Mouse (Mus musculus): ENCODE results near the gene Mob3b.

Mob3b gene

DNA sequence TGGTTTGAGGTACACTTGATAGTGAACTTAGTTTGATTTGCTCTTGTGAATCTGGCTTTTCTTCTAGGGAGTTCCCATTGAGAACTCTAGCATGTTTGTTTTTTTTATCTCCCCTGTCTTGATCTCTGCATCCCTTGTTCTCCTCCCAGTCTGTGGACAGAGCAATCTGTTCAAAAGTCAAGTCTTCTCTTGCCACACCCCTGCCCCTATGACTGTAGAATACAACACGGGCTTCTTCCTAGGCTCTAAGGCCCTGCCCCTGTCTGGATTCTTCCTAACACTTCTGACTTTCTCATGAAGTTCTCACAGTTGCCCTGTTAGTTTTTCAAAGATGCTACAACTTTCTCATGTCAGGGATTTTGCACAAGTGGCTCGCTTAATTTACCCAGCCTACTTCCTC lies 102.9 kb downstream of the Mob3b start:
- no peak for DNase-seq

DNA sequence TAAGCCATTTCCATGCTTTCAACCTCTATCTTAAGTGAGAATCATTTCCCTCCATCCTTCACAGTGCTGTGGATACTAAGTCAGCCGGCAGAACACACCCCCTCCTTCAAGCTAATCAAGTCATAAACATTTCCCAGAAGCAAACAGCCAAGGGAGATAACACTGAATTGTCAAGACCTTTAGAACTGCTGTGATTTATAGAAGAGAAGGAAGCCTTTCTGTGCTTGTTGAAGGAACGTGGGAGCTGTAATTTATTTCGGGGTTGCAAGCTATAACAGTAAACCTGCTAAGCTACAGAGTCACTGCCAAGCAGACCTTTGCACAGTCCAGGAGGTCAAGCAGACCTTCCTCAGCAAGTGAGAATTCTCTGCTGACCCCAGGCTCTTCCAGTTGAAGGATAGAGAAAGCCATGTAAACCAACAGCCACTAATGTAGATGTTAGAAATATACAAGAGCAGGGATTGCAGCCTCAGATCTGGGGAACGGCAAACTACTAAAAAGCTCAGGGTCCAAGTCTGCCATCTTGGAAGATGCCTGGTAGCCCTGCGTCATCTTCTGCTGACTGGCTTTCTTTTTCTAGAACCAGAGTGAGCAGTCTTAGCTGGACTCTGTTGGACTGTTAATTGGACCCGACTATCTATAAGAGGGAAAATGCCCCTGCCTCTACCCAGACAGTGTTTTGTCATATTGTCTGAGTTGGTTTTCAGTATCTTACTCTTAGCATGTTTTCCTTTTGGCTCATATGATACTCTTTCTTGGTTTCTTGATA lies 104.9 kb downstream of the Mob3b start:
- DNase-seq = no peak

DNA sequence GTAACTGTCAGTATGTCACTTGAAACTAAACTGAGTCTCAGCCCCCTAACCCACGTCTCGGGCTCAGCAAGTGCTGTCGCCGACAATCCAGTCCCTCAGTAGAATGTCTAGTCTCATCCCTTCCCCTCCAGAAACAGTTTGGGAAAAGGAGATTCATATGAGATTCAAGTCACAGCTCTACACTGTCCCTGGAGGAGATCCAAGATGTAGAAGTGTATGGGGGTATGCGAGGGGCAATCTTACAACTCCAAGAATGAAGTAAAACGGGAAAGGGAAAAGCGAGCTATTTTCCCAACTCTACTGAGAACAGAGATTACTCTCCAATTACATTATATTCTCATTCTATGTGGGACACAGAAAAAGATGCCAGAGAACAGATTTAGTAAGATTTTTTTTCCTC lies 106.1 kb downstream of the Mob3b start:
- DNase-seq = no peak

DNA sequence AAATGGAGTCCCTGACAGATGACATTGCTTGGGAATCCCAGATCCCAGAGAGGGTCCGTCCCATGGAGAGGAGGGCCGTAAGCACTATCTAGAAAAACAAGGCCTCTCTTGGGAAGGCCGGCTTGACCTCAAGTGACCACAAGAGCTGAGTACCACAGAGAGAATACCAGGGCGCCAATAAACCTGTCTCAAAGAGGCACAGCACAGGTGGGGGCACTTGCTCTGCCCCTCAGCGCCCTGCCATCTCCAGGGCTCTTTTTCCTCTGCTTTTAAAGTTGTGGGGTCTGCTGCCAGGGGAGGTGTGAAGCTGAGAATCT lies 107.6 kb downstream of the Mob3b start:
- DNase-seq = no peak

DNA sequence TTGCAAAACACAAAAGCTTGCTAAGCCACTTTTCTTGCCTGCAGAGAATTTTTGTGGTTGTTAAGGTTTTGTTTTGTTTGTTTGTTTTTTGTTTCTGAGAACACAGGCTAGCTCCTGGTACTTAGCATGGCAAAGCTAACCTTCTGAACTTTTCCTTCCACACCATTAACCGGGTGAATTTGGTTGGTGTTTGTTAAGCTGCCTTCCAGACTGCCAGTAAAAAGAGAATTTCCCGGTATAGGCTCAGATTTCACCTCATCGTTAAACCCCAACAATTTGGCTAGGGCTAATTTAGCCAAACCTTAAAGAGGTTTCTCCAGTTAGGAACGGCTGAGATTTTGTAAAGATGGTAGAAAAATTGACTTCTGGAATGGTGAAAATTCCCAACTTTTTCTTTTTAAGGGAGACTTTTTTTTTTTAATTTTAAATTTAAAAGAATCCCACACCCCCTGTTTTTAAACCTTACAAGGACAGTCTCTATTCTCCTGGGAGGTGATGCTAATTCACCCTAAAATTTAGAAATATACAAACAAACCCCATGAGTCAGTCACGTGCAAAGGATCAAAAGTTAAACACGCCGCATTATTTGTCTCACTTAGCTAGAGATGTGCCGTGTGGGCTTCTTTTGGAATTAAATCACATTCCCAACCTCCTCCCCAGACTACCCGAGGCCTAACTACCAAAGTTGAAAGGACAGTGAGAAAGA lies 108.1 kb downstream of the Mob3b start:
- no peak for DNase-seq

DNA sequence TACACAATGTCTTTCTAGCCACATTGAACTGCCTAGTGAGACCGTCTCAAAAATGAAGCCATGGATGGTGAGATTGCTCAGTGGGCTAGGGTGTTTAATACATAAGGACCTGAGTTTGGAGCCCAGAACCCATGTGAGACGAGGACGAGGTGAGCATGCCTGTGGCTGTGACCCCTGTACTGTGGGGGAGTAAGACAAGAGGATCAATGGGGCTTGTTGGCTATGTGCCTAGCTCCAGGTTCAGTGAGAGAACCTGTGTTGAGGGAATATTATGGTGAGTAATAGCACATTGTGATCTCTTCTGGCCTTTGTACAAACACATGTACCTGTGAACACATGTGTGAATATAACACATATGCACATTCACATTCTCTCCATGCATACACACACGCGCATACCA lies 116.4 kb downstream of the Mob3b start:
- DNase-seq = no peak

DNA sequence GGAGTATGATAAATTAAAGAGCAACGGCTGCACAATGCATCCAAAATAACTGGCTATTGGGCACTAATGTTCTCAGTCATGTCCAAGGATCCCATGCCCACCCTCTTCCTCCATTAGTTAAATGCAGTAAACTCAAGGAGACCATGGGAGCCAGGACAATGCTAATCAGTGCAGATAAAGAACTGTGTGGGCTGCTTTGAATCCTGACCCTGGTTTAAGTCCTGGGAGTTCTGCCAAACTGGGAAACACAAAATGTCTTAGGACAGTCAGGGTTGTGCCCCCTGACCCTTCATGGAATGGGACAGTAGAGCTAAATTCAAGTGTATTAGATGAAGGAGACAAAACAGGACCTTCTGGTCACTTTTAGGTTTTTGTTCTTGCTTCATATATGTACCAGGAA lies 117.0 kb downstream of the Mob3b start:
- no peak for DNase-seq

DNA sequence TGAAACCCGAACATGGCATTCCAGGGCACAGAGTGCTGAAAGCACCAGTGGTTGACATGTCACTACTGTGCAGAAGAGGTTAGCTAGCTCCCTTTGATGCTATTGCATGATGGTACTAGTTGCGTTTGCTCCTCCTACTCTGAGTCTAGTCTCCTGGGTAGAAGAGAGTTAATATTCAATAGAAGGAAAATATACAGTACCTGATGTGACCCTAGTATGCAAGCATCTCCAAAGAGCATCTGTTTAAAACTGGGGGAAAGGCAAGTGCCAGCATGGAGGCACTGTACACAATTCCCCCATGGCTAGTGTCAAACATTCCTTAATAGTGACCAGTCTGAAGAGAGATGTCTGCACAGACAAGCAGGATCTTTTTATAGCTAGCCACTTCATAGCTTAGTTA lies 119.5 kb downstream of the Mob3b start:
- no peak for DNase-seq

DNA sequence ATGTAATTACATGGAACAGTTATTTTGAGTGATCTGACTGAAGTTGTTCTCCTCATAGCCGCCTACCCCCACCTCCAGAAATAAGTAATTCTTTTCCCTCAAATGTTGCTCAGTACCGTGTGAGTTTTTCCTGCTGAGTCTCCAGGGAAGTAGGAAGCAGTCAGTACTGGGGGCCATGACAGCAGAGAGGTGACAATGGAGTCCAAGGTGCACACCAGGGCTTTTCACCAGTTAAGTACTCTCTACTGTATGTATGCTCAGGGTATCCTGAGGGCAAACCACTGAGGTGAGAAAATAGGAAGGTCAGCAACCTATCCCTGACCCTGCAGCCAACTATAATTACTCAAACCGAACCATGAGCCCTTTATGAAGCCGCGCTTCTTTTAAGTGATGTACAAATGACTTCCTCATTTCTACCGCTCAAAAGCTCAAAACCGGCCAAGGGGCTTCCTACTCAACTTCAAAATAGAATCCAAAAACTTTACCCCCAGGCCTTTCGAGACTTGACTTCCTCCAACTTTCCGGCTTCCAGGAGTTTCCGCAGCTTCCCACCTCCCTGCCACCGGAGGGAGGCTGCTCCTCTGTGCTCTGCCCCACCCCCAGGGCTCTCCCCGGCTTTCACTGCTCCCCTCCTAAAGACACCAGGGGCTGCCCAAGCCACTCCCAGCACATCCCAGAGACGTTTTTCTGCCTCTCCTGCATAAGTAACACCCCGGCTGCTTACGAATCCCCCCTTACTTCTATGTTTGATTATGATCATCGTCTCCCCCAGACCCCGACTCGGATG lies 122.6 kb downstream of the Mob3b start:
- no peak for DNase-seq

DNA sequence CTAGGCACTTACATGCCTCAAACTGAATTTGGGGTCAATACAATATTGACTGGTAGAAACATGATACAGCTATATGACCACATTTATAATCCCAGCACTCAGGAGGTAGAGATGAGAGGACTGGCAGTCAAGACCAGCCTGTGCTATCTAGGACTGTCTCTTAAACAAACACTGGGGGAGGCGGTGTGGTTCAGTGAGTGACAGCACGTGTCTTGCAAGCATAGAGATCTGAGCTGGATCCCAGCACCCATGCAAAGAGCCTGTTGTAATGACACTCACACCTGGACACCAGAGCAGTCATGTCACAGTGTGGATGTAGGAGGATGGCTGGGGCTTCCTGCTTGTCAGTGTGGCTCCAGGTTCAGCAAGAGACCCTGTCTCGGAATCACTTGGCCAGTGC lies 124.5 kb downstream of the Mob3b start:
- no peak for DNase-seq

DNA sequence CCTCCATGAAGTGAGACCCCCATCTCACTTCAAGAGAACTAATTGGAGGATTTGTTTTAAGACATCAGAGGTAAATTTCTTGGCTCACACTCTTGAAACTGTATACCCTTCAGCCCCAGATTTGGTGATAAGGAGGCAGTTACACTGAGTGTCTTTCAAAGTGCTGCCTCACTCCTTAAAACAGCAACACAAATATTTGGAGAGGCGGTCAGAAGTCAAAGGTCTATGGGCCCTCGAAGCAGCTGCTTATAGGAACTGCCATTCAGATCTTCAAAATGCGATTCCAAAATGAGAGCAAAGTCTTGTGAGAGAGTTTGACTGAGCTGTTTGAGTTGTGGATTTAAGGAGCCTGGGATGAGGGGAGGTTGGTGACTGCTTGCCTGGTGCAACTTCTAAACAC lies 125.7 kb downstream of the Mob3b start:
- no peak for DNase-seq

DNA sequence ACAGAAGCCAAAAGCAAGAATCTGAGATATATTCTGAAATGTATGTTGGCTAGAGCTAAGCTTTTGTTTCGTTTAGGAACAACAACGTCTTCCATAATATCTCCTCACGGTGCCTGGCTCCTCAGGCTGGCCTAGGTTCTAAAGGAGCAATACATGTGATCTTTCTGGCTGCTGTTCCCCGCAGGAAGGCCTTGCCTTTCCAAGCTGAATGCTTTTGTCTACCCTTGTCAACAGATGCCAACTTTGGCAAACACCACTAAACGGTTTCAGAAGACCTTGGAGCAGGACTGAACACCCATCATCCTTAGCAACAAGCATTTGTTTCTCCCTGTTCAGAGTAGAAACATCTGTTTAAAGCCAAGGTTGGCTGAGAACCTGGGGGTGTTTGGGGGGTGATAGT lies 126.1 kb downstream of the Mob3b start:
- no peak for DNase-seq

DNA sequence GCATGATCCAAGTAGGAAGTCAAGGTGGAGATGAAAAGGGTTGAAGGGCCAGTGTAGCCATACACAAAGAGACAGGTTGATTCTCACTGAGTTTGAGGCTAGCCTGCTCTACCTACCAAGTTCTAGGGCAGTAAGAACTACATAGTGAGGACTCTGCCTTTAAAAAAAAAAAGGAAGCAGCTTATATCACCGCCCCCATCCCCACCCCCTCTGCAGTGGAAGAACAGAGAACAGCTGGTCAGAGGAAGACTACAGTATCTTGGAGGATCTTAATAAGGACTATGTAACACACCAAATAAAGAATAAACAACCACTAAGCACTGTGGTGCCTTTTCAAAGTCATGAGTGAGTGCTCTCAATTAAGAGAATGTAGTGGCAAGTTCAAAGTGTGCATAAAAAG lies 138.9 kb downstream of the Mob3b start:
- DNase-seq = no peak

DNA sequence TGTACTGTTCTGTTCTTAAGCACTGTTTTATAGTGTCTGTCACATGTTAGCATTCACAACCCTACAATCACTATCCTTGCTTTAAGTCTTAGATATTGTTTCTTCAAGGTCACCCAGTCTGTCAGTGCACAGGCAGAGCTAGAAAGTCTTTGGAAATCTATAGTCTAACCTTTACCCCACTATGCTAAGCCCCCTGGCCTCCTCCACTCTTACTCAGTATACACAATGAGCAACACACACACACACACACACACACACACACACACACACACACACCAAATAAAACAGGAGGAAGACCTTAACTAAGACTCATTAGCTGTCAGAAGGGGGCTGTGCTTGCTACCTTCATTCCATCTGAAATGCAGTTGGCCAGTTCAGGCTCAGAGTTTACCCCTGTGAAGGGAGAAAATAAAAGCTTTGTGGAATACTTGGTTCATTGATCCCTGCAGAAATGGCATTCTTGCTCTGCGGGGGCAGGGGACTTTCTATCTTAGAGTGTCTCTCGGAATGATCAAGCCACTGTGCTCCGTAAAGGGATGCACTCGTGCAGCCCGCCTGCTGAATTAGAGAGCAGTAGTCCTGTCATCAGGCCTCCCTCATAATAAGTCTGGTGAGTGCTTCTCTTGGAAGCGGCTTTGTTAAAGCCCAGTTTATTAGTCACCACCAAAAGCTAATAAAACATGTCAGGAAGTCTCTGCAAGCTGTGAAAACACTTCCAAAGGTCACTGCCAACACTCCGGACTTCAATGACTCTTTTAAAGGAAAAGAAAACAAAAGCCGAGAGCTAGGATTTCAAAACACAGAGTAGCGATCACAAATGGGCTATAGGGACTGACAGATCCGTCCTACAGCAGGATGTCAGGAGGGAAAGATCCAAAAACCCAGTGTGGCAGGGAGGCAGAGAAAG lies 144.6 kb downstream of the Mob3b start:
- no peak for DNase-seq

DNA sequence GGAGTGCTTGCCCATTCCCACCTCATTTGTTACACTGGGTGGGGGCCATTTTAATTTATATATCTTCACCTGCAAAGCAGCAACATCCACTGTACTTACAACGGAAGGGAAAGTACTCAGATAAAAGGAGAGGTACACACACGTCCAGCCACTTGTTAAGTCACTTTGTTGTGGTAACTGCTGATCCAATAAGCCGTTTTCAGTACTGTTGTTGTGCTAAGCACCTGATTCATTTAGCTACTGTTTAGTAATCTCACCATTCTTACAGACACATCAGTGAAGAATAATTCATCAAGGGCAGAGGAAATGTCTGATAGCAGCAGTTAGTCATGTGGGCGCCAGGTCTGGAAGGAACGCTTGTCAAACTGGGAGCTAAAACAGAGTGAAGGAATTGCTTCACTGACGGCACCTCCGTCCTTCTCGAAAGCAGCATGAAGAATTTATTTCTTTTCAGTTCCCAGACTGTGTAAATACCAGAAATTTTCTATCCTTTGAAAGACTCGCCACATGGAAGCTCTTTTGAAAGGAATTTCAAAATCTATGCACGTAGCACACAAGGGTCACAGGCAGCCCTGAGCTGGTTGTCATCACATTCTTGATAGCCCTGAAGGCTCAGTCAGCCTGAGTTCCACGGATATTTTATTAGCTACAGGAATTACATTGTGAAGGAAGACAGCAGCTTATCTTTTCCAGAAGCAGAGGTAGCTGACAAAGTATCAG lies 150.6 kb downstream of the Mob3b start:
- no peak for DNase-seq

DNA sequence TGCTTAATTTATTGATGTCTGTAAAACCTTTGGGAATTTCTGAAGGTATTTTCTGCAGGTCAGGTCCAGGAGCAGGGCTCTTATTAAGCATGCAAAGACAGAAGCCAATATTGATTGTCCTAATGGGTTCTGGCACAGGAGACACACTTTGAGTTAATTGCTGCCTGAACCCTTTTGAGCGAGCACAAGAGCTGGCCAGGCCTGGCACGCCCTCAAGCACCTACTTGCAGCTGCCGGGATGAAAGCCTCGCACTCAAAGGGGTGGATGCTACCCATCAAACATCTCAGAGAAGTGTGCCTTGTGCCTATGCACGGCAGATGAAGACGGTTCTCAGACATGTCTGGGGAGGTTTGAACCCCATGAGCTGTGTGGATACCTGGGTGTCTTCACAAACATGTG lies 151.2 kb downstream of the Mob3b start:
- DNase-seq = no peak

DNA sequence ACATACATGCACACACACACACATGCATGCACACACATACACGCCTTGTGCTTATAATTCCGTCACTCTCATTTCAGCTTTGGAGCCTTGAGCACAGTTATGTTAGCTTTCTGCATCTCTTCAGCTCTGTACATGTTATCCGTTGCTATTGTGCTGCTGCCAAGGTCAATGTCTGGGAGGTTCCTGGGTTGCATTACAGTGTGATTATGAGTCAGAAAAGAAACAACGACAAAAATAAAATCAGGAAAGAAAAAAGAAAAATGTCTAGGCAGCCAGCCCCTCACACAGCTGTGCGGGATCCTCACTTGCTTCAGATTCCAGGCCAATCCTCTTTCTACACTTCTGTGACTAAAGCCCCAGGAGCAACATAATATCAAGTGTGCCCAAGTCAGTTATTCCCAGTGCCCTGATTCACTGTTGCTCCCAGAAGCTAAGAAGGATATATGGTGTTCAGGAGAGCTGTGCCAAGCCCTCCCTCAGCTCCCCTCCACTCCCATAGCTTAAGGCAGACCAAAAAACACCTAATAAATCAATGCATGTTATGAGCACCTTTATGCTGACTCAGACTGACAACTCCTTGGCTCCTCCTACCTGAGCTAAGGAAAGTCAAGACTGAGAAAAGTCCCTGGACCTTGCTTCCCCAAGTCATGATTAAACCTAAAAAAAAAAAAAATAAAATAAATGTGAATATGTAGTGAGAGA lies 152.1 kb downstream of the Mob3b start:
- no peak for DNase-seq

DNA sequence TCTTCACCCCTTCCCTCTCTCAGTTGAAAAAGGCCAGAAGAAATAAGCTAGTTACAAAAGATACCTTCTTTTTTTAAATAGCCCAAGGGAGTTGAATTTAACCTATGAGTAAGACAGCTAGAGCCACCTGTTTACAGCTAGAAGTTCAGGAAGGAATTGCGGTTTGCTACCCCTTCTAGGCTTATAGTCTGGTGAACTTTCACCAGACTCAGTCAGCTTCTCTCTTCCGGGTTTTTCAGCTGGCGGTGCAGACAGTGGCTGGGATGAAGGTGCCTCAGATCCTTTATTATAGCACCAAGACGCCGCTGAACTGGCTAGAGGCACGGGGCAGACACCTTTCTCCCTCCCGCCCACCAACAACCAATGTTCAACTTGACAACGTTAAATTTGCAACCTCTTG lies 152.8 kb downstream of the Mob3b start:
- DNase-seq = no peak

DNA sequence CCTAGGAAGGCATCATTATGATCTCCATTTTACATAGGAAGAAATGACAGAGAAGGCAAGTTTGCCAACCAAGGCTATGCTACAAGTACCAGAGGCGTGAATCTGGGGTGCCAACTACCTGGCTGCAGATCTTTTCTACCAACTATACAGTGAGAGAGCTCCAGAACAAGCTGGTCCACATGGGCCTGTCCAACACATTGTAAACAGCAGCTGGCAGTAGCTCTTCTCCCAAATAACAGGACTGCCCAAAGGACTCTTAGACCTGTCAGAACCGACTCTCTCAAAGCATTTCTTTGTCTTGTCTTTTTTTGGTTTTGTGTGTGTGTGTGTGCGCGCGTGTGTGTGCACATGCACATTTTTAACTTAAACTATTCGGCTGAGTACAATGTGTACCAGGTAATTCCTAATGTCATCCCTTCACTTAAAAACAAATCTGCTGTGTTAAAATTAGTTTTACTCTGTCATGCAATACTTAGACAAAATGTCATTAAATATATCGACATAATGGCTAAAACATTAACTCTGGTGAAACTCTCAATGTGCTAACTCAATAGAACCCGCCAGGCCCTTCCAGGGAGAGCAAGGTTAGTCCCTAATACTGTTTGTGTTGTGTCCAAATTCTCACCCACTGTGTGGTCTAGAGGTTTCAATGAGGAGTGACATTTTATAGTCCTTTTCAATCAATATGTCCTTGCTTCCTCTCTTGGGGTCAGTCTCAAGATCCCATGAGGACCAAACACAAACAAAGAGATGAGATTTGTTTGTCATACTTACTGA lies 153.5 kb downstream of the Mob3b start:
- no peak for DNase-seq

DNA sequence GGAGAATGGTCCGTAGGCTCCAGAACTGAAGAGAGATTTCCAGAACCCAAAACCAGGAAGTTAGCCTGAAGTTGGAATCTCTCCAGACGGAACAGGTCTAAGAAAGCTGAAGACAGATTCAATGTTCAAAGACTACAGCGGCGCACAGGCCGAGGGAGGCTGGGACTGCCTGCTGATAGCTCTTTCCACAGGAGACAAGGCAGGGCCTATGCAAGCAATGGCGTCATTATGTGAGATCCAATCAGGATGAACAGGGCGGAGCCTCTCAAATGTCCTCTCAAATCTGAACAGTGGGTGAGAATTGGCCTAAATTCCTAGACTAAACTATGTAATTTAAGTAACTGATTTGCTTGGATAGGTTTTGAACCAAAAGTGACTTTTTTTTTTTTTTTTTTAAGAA lies 160.7 kb downstream of the Mob3b start:
- no peak for DNase-seq

DNA sequence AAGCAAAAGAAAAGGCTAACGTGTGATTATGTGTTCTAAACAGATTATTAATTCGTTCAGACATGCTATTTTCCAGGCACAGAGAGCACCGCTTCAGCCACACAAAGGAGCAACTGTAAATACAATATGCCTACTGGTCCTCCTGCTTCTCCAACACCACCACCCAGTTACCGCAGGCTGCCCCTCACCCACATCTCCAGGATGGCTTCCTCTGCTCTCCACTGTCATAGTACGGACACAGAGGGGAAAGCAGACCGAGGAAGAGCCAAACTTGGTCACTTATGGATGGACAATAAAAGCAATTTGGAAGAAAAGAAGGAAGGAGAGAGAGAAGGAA lies 163.7 kb downstream of the Mob3b start:
- DNase-seq = no peak

All from cerebellum, adult 11 months (tissue).